Mouse (Mus musculus) heart, adult 8-10 months (tissue): ENCODE results near the gene Mcrip2. TPM values are rescaled to one million over a fixed set of nuclear protein-coding genes. Genes with fewer than 3 reads are reported as not detected.

ENCODE experiments used
- DNase-seq: peaks from one replicate; pipeline ENCODE4 v3.0.0; 2022; ENCODE audit warnings: low spot score
- microRNA-seq: library from miRNA; unstranded; fragments of <30 nt; microRNA quantifications from one replicate; pipeline ENCODE4 v1.2.0, GENCODE M21; 2022
- total RNA-seq, 4 experiments: library from RNA; stranded (reverse); gene quantifications; 2 replicates each; pipeline ENCODE4 v1.2.4; 2022

Mcrip2 gene
- total RNA-seq, 4 experiments from 2014 or later, result 211 to 282 (median 267) TPM

DNA sequence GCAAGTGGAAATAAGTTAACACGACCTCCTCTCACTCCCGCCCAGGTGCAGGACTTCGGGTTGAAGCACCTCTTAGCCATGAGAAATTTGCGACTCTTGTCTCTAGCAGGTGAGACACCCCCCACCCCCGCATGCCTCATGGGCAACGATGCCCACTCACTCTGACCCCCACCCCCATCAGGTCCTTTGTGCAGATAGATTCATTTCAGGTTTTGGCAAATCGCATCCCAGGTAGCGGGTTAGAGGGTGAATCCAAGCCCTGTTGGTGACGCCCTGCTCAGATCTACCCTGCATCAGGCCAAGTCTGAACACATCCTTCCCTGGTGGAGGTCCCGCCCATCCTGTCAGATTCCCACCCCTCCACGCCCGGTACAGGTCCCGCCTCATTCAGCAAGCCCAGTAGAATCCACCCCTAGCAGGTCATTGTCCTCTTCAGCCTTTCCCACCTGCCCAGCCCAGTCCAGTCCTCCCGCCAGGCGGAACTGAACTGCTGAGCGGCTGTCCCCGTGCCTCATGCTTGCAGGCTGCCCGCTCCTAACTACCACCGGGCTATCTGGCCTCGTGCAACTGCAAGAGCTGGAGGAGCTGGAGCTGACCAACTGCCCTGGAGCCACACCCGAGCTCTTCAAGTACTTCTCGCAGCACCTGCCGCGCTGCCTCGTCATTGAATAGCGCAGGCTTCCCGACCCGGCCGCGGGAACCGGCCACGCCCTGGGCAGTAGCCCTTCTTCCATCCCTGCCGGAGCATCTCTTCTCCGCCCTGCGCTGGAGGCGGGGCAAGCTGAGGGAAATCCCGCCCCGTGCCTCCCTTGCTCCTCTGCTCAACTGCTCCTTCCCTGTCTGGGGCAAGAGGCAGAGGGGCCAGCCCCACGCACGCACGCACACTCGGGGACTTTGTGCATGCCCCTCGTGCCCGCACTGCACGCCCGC is 49.4 kb downstream of the Mcrip2 start:
- DNase-seq, result no peak

DNA sequence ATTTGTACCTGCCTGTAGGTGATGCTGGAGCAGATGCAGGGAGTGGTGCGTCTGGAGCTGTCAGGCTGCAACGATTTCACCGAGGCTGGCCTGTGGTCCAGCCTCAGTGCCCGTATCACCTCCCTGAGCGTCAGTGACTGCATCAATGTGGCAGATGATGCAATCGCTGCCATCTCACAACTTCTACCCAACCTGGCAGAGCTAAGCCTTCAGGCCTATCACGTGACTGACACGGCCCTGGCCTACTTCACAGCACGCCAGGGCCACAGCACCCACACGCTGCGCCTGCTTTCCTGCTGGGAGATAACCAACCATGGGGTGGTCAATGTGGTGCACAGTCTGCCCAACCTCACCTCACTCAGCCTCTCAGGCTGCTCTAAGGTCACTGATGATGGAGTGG is 50.9 kb downstream of the Mcrip2 start:
- DNase-seq, result no peak

Small RNA genes within 50 kb of the gene (microRNA-seq; reads per million reads assigned to microRNA genes)
- 2.5 reads per million for gene Mir3082

Other genes starting within 250 kb of the Mcrip2 start
- gene Gng13, start 151.6 kb downstream of the Mcrip2 start, total RNA-seq, result 1 to 10 TPM in 2 of 4 experiments, not detected in 2; 1.1 to 2.0 TPM
- gene Chtf18, start 141.3 kb downstream of the Mcrip2 start, total RNA-seq, result 1 to 10 TPM; 1.2 to 2.1 (median 1.6) TPM
- gene Rpusd1, start 141.1 kb downstream of the Mcrip2 start, total RNA-seq, result 1 to 10 TPM; 4.5 to 5.3 (median 4.6) TPM
- gene Mslnl, start 132.7 kb downstream of the Mcrip2 start, total RNA-seq, result not detected
- gene Msln, start 114.4 kb downstream of the Mcrip2 start, total RNA-seq, result 10 to 100 TPM in 3 of 4 experiments, 1 to 10 TPM in 1; 9.8 to 20.9 (median 17.6) TPM
- gene Narfl, start 95.0 kb downstream of the Mcrip2 start, total RNA-seq, result 10 to 100 TPM; 43.8 to 48.8 (median 46.6) TPM
- gene Haghl, start 83.1 kb downstream of the Mcrip2 start, total RNA-seq, result 10 to 100 TPM in 3 of 4 experiments, 1 to 10 TPM in 1; 8.5 to 18.4 (median 12.1) TPM
- gene Ccdc78, start 82.2 kb downstream of the Mcrip2 start, total RNA-seq, result under 1 TPM in 1 of 4 experiments, not detected in 3; 0.38 TPM
- 10 to 100 TPM; 40.7 to 49.9 (median 44.9) TPM for gene Fam173a, start 75.9 kb downstream of the Mcrip2 start, total RNA-seq
- gene AC134908.4, start 73.1 kb downstream of the Mcrip2 start, total RNA-seq, result 1 to 10 TPM in 1 of 4 experiments, under 1 TPM in 1, not detected in 2; 0.72 to 1.8 TPM
- 10 to 100 TPM; 58.8 to 75.3 (median 65.7) TPM for gene Metrn, start 71.6 kb downstream of the Mcrip2 start, total RNA-seq
- gene Fbxl16, start 59.7 kb downstream of the Mcrip2 start, total RNA-seq, result 1 to 10 TPM; 1.2 to 1.9 (median 1.5) TPM
- gene Wdr24, start 45.1 kb downstream of the Mcrip2 start, total RNA-seq, result 10 to 100 TPM; 11.2 to 12.6 (median 12.1) TPM
- gene Jmjd8, start 39.9 kb downstream of the Mcrip2 start, total RNA-seq, result 10 to 100 TPM; 34.2 to 39.6 (median 34.8) TPM
- gene Stub1, start 35.4 kb downstream of the Mcrip2 start, total RNA-seq, result 100 to 1,000 TPM; 129 to 137 (median 130) TPM
- gene Rhbdl1, start 31.5 kb downstream of the Mcrip2 start, total RNA-seq, result 1 to 10 TPM in 3 of 4 experiments, under 1 TPM in 1; 0.97 to 5.1 (median 1.6) TPM
- 1 to 10 TPM; 2.2 to 4.4 (median 3.8) TPM for gene Gm20683, start 27.0 kb downstream of the Mcrip2 start, total RNA-seq
- 100 to 1,000 TPM; 128 to 153 (median 135) TPM for gene Rhot2, start 23.9 kb downstream of the Mcrip2 start, total RNA-seq
- 1 to 10 TPM; 1.4 to 2.1 (median 1.6) TPM for gene Wdr90, start 7.3 kb downstream of the Mcrip2 start, total RNA-seq
- 10 to 100 TPM; 13.6 to 16.8 (median 14.5) TPM for gene Mettl26, start 6.3 kb upstream of the Mcrip2 start, total RNA-seq
- under 1 TPM; 0.44 to 0.57 (median 0.51) TPM for gene Wfikkn1, start 12.1 kb upstream of the Mcrip2 start, total RNA-seq
- gene Rab40c, start 51.0 kb upstream of the Mcrip2 start, total RNA-seq, result 10 to 100 TPM; 17.3 to 20.1 (median 17.7) TPM
- 10 to 100 TPM; 37.3 to 48.3 (median 47.8) TPM for gene Pigq, start 76.2 kb upstream of the Mcrip2 start, total RNA-seq
- gene Nhlrc4, start 76.2 kb upstream of the Mcrip2 start, total RNA-seq, result under 1 TPM in 1 of 4 experiments, not detected in 3; 0.41 TPM
- gene A930017K11Rik, start 83.8 kb upstream of the Mcrip2 start, total RNA-seq, result under 1 TPM; 0.24 to 0.85 (median 0.36) TPM
- gene Capn15, start 117.0 kb upstream of the Mcrip2 start, total RNA-seq, result 1 to 10 TPM; 5.4 to 8.1 (median 6.8) TPM
- 10 to 100 TPM; 30.0 to 33.6 (median 32.2) TPM for gene Rab11fip3, start 200.8 kb upstream of the Mcrip2 start, total RNA-seq
- 10 to 100 TPM; 10.2 to 11.2 (median 11.0) TPM for gene Decr2, start 221.6 kb upstream of the Mcrip2 start, total RNA-seq
- gene Nme4, start 226.8 kb upstream of the Mcrip2 start, total RNA-seq, result 1 to 10 TPM; 5.0 to 7.6 (median 5.9) TPM
- gene Tmem8, start 244.5 kb upstream of the Mcrip2 start, total RNA-seq, result 1 to 10 TPM; 6.0 to 7.0 (median 6.2) TPM